Mouse (Mus musculus): ENCODE measurements around the gene Pigc. TPM values are rescaled to one million over a fixed set of nuclear protein-coding genes. Genes with fewer than 3 reads are reported as not detected.

Pigc gene
- polyA plus RNA-seq, 1 experiment from 2014 or later = 43.2 TPM

GRCm38 (mm10) chr1:161999882-162000371 is 30.9 kb downstream of the Pigc start:
- H3K27me3 ChIP-seq = no peaks in the 10 kb centered on the region
- WGBS = 2% methylated on average over 4 of the region's 4 CpGs
- H3K4me2 ChIP-seq = peak overlapping the region; percentile 23
- peak overlapping the region; percentile 99 for H3K27ac ChIP-seq
- peak overlapping the region; percentile 47 for H3K9ac ChIP-seq (replicated peaks)
- peaks cover 57% of the 10 kb centered on the region for H3K4me1 ChIP-seq (replicated peaks)
- peak; percentile 90 for ATAC-seq (ENCODE audit: insufficient number of reproducible peaks, insufficient read depth, low FRiP score, low TSS enrichment, low read depth)
- no peaks in the 10 kb centered on the region for H3K9me3 ChIP-seq
- H3K4me3 ChIP-seq (replicated peaks) = no peak overlapping the region
- no peaks in the 10 kb centered on the region for H3K36me3 ChIP-seq

GRCm38 (mm10) chr1:162001328-162001727 is 32.3 kb downstream of the Pigc start:
- Histone ChIP-seq H3K4me3 (replicated peaks) (no peak overlapping the region), H3K4me2 (no peak overlapping the region), H3K4me1 (replicated peaks) (peaks cover 67% of the 10 kb centered on the region), H3K27me3 (no peaks in the 10 kb centered on the region), H3K9me3 (no peaks in the 10 kb centered on the region), H3K36me3 (no peaks in the 10 kb centered on the region), H3K9ac (replicated peaks) (no peak overlapping the region), H3K27ac (peak overlapping the region; percentile 99)
- ATAC-seq (ENCODE audit: insufficient number of reproducible peaks, insufficient read depth, low FRiP score, low TSS enrichment, low read depth) = 0 out of 2 replicates have a peak, but pooled peaks have one; percentile 27
- 28% methylated on average over 8 of the region's 8 CpGs for WGBS

GRCm38 (mm10) chr1:162003729-162004517 is 34.9 kb downstream of the Pigc start:
- H3K27ac ChIP-seq = peak overlapping the region; percentile 99
- no peaks in the 10 kb centered on the region for H3K36me3 ChIP-seq
- no peak for ATAC-seq (ENCODE audit: insufficient number of reproducible peaks, insufficient read depth, low FRiP score, low TSS enrichment, low read depth)
- no peak overlapping the region for H3K4me3 ChIP-seq (replicated peaks)
- peak overlapping the region; percentile 50; the same call in 1 of the 2 replicates for H3K9ac ChIP-seq (replicated peaks)
- H3K9me3 ChIP-seq = no peaks in the 10 kb centered on the region
- no peaks in the 10 kb centered on the region for H3K27me3 ChIP-seq
- peaks cover 90% of the 10 kb centered on the region for H3K4me1 ChIP-seq (replicated peaks)
- WGBS = 53% methylated on average over 14 of the region's 14 CpGs
- 0 out of 2 replicates have a peak overlapping the region, but pooled peaks have one; percentile 34 for H3K4me2 ChIP-seq

GRCm38 (mm10) chr1:162004518-162004780 is 35.5 kb downstream of the Pigc start:
- Histone ChIP-seq H3K9me3 (no peaks in the 10 kb centered on the region), H3K4me1 (replicated peaks) (peaks cover 90% of the 10 kb centered on the region), H3K4me3 (replicated peaks) (peak overlapping the region; percentile 8; the same call in 1 of the 2 replicates), H3K27me3 (no peaks in the 10 kb centered on the region), H3K4me2 (peak overlapping the region; percentile 34; the same call in 1 of the 2 replicates), H3K27ac (peak overlapping the region; percentile 99), H3K9ac (replicated peaks) (peak overlapping the region; percentile 50), H3K36me3 (no peaks in the 10 kb centered on the region)
- WGBS = 22% methylated on average over 7 of the region's 7 CpGs
- no peak for ATAC-seq (ENCODE audit: insufficient number of reproducible peaks, insufficient read depth, low FRiP score, low TSS enrichment, low read depth)

- Histone ChIP-seq H3K36me3 (no peaks in the 10 kb centered on the region), H3K4me1 (replicated peaks) (peaks cover 92% of the 10 kb centered on the region), H3K4me2 (peak overlapping the region; percentile 34), H3K9me3 (no peaks in the 10 kb centered on the region), H3K4me3 (replicated peaks) (peak overlapping the region; percentile 8; the same call in 1 of the 2 replicates), H3K27ac (peak overlapping the region; percentile 99), H3K27me3 (no peaks in the 10 kb centered on the region), H3K9ac (replicated peaks) (peak overlapping the region; percentile 50)
- 43% methylated on average over 23 of the region's 23 CpGs for WGBS
- ATAC-seq (ENCODE audit: insufficient number of reproducible peaks, insufficient read depth, low FRiP score, low TSS enrichment, low read depth) = no peak
These were observed 36.1 kb downstream of the Pigc start for GRCm38 (mm10) chr1:162004821-162005770.

GRCm38 (mm10) chr1:162006109-162006508 is 37.1 kb downstream of the Pigc start:
- ATAC-seq (ENCODE audit: insufficient number of reproducible peaks, insufficient read depth, low FRiP score, low TSS enrichment, low read depth) = no peak

GRCm38 (mm10) chr1:162008208-162008607 is 39.2 kb downstream of the Pigc start:
- H3K9me3 ChIP-seq = no peaks in the 10 kb centered on the region
- peaks cover 4% of the 10 kb centered on the region; the same call in 1 of the 2 replicates for H3K36me3 ChIP-seq
- H3K27ac ChIP-seq = peak overlapping the region; percentile 99
- 16% methylated on average over 4 of the region's 4 CpGs for WGBS
- peak; percentile 74; the same call in 1 of the 2 replicates for ATAC-seq (ENCODE audit: insufficient number of reproducible peaks, insufficient read depth, low FRiP score, low TSS enrichment, low read depth)
- peak overlapping the region; percentile 38 for H3K4me2 ChIP-seq
- no peaks in the 10 kb centered on the region for H3K27me3 ChIP-seq
- H3K4me1 ChIP-seq (replicated peaks) = peaks cover 80% of the 10 kb centered on the region
- H3K4me3 ChIP-seq (replicated peaks) = no peak overlapping the region
- H3K9ac ChIP-seq (replicated peaks) = peak overlapping the region; percentile 44

More at GRCm38 (mm10) chr1:162006109-162006508, 37.1 kb downstream of the Pigc start:
- Histone ChIP-seq H3K27ac (peak overlapping the region; percentile 99), H3K36me3 (no peaks in the 10 kb centered on the region), H3K4me3 (replicated peaks) (no peak overlapping the region), H3K9me3 (no peaks in the 10 kb centered on the region), H3K4me2 (0 out of 2 replicates have a peak overlapping the region, but pooled peaks have one; percentile 7), H3K27me3 (no peaks in the 10 kb centered on the region), H3K9ac (replicated peaks) (no peak overlapping the region), H3K4me1 (replicated peaks) (peaks cover 87% of the 10 kb centered on the region)
- 66% methylated on average over 9 of the region's 9 CpGs for WGBS

GRCm38 (mm10) chr1:162008631-162009067 is 39.7 kb downstream of the Pigc start:
- Histone ChIP-seq H3K36me3 (peaks cover 4% of the 10 kb centered on the region; the same call in 1 of the 2 replicates), H3K4me1 (replicated peaks) (peaks cover 80% of the 10 kb centered on the region), H3K9ac (replicated peaks) (peak overlapping the region; percentile 44), H3K27me3 (no peaks in the 10 kb centered on the region), H3K27ac (peak overlapping the region; percentile 99), H3K4me2 (peak overlapping the region; percentile 38), H3K4me3 (replicated peaks) (no peak overlapping the region), H3K9me3 (no peaks in the 10 kb centered on the region)
- ATAC-seq (ENCODE audit: insufficient number of reproducible peaks, insufficient read depth, low FRiP score, low TSS enrichment, low read depth) = peak; percentile 72; the same call in 1 of the 2 replicates
- 14% methylated on average over 8 of the region's 8 CpGs for WGBS

- 20% methylated on average over 8 of the region's 8 CpGs for WGBS
- H3K36me3 ChIP-seq = peaks cover 4% of the 10 kb centered on the region; the same call in 1 of the 2 replicates
- H3K4me3 ChIP-seq (replicated peaks) = no peak overlapping the region
- H3K27me3 ChIP-seq = no peaks in the 10 kb centered on the region
- H3K9me3 ChIP-seq = no peaks in the 10 kb centered on the region
- peak overlapping the region; percentile 99 for H3K27ac ChIP-seq
- peak overlapping the region; percentile 44; the same call in 1 of the 2 replicates for H3K9ac ChIP-seq (replicated peaks)
- peaks cover 80% of the 10 kb centered on the region for H3K4me1 ChIP-seq (replicated peaks)
- ATAC-seq (ENCODE audit: insufficient number of reproducible peaks, insufficient read depth, low FRiP score, low TSS enrichment, low read depth) = no peak
- peak overlapping the region; percentile 38 for H3K4me2 ChIP-seq
These were observed 40.1 kb downstream of the Pigc start for GRCm38 (mm10) chr1:162009086-162009485.

- Histone ChIP-seq H3K4me1 (replicated peaks) (peaks cover 81% of the 10 kb centered on the region), H3K4me3 (replicated peaks) (no peak overlapping the region), H3K27ac (peak overlapping the region; percentile 82), H3K4me2 (no peak overlapping the region), H3K9ac (replicated peaks) (0 out of 2 replicates have a peak overlapping the region, but pooled peaks have one; percentile 27), H3K9me3 (no peaks in the 10 kb centered on the region), H3K27me3 (no peaks in the 10 kb centered on the region), H3K36me3 (peaks cover 4% of the 10 kb centered on the region; the same call in 1 of the 2 replicates)
- ATAC-seq (ENCODE audit: insufficient number of reproducible peaks, insufficient read depth, low FRiP score, low TSS enrichment, low read depth) = no peak
- 79% methylated on average over 16 of the region's 16 CpGs for WGBS
These were observed 42.7 kb downstream of the Pigc start for GRCm38 (mm10) chr1:162011523-162012245.
